Mouse (Mus musculus) neutrophil, adult 65 days (primary cell): ENCODE data around the gene Nutm1. TPM values are rescaled to one million over a fixed set of nuclear protein-coding genes. Genes with fewer than 3 reads are reported as not detected.

Experiments
- total RNA-seq: library from RNA; stranded (reverse); gene quantifications from 2 replicates; pipeline ENCODE4 v1.2.4, GENCODE M21; 2023

Nutm1 gene
- not detected in 2 replicates for total RNA-seq

DNA sequence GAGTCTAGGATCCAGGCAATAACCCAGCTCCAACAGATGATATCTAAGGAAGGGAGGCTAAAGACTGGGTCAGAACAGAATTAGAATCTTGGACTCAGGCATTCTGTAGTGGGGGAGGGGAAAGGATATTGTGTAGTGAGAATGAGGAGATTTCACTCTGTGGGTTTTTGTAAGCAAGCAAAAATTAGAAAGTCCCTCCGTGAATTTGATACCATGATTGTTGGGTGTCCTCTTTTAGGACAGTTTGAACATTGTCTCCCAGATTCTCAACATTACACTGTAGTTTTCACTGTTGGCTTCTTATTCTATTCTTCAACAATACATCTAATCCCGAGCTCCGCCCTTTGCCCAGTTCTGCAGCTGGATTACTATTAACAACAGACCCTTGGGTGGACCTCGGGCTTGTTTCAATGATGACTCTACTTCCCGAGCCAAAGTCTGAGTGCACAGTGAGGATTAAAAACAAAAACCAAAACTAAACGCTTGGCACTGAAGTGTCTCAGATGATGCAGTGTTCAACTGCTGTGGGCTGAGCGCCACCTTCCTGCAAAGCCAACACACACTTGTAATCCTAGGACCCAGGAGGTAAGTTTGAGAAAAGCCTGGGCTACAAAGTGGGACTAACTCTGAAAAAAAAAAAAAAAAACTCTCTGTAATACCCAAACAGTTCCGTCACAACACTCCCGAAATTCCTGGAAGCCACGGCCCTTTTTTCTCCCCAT, at the start of gene Nutm1:
Gene Nutm1, minus strand, starts transcription at position 51 of the 722 bp plus-strand sequence.

DNA sequence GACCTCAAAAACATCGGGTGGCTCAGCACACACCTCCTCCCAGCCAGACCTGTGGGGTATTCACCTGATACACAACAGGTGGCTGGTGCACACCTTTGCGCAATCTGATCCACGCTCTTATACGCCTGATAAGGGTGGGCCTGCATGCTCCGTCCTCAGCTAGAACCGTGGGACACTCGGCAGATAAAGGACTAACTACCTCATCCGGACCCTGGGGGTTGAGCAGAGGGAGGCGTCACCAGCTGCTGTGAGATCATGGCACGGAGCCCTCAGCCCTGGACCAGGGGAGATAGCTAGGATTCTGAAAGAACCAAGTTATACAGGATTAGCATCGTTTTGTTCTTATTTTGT, 7.1 kb upstream of the Nutm1 start, which contains the start of gene Gm21985:
Gene Gm21985, plus strand, starts transcription at position 73 of the 351 bp plus-strand sequence.

DNA sequence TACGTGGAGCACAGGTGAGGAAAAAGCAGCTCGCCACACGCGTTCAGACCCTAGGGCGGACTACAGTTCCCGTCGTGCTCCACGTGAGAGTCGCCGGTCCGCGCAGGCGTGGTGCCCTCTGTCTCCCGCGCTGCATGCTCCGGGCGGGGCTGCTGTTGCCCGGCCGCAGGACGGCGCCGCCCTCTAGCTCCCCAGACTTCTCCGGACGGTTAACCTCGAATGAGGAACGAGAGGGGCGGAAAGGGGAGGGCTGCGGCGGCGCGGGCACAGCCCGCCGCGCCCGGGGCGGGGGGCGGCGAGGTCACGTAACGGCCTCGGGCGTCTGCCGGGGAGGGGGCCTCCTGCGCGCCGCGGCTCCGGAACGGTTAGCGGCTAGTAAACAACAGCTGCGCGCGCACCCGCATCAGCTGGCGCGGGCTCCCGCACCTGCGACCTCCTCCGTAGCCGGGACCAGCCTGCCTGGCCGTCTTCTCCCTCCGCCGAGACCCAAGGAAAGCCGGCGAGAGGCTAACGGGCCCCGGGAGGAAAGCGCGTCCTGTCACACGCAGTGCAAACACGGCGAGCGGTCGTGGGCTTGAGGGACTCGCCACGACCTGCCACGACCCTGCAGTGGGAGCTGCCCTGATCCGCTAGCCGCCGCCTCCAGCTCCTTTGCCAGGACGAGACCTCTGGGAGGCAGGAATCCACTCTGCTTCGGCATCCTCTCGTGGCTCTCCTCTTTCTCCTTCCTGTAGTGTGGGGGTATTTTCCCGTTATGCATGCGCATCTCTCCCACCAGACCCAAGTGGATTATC, 6.6 kb upstream of the Nutm1 start, which contains the start of gene Slc12a6:
Gene Slc12a6, plus strand, starts transcription at position 378 of the 794 bp plus-strand sequence.

DNA sequence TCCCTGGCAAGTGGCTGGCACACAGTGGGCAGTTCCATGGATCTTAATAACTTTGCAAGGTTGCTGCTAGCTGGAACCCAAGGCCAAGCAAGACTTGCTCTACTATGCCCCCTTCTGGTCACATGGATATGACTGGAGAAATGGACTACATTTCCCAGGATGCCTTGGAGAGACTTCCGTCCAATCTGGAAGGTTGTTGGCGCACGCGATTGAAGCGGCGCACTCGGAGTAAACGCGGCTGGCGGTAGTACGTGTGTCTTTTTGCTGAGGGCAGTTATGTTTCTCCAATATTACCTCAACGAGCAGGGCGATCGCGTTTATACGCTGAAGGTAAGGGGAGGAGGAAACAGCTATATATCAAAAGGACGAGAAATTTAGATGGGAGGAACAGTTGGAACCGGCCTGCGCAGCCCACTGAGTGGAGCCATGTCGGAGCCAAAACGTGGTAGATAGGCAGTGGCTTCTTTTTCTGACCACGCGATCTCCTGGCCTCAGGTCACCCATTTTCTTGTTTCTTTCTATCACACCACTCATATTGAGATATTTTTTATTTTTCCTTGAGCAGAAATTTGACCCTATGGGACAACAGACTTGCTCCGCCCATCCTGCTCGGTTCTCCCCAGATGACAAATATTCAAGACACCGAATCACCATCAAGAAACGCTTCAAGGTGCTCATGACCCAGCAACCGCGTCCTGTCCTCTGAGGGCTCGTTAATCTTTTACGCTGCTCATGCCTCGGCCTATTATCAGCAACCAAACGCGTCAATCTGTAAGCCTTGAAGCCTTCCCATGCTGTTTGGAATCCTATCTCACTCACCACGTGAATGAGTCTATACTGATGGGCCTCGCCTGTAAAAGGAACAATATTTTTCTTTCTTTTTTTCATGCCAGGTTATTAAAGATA, 2.9 kb upstream of the Nutm1 start, which contains the start of gene Nop10:
Gene Nop10, plus strand, starts transcription at position 179 of the 906 bp plus-strand sequence.

DNA sequence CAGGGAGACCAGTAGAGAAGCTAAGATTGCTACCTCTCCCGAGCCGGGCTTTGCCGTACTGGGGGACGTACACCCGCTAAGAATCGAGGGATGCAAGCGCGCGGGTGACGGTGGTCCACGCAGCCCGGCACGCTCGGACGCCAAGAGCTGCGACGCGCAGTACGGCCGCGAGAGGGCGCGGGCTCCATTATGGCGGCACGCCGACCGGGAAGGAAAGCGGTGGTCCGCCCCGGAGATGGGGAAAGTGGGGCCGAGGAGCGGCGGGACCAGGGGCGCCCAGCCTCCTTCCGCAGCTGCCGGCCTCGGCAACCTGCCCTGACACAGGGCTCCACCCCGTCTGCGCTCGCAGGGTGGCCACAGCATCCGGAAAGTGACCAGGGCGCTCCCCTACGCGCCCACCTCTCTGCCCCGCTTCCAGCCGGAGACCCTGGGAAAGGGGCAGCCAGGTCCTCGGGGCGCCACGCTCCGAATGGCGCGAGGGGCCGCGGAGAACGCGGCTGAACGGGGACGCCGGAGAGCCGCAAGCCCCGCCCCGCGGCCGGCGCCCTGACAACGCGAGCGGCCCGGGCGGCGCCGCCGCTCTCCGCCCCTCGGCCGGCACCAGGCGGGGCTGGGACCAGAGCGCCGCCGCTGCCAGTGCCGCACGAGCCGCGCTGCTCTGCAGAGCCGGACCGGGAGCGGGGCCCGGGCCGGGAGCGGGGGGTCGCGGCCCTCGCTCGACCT, 19.7 kb downstream of the Nutm1 start, which contains the start of gene Lpcat4:
Gene Lpcat4, plus strand, starts transcription at position 257 of the 723 bp plus-strand sequence.

Other genes starting within 250 kb of the Nutm1 start
- not detected in 2 replicates for gene Olfr1310, start 246.6 kb downstream of the Nutm1 start, total RNA-seq
- not detected in 2 replicates for gene Olfr1311, start 234.9 kb downstream of the Nutm1 start, total RNA-seq
- gene Olfr1312, start 209.1 kb downstream of the Nutm1 start, total RNA-seq: not detected in 2 replicates
- not detected in 2 replicates for gene Olfr1313, start 181.4 kb downstream of the Nutm1 start, total RNA-seq
- not detected in 2 replicates for gene Olfr1314, start 162.5 kb downstream of the Nutm1 start, total RNA-seq
- not detected in 2 replicates for gene Olfr1315-ps1, start 143.9 kb downstream of the Nutm1 start, total RNA-seq
- not detected in 2 replicates for gene Olfr1316, start 124.3 kb downstream of the Nutm1 start, total RNA-seq
- gene Olfr1317, start 119.0 kb downstream of the Nutm1 start, total RNA-seq: not detected in 2 replicates
- gene Olfr1318, start 105.1 kb downstream of the Nutm1 start, total RNA-seq: not detected in 2 replicates
- gene Lpcat4, start 19.8 kb downstream of the Nutm1 start, total RNA-seq: 87.0 and 113 TPM in 2 replicates
- gene Nop10, start 2.6 kb upstream of the Nutm1 start, total RNA-seq: 13.9 and 14.8 TPM in 2 replicates
- 187 and 220 TPM in 2 replicates for gene Slc12a6, start 6.5 kb upstream of the Nutm1 start, total RNA-seq
- gene Gm21985, start 7.0 kb upstream of the Nutm1 start, total RNA-seq: not detected in 2 replicates
- gene Emc4, start 108.7 kb upstream of the Nutm1 start, total RNA-seq: 15.4 and 16.9 TPM in 2 replicates
- 5.9 and 9.1 TPM in 2 replicates for gene Katnbl1, start 119.9 kb upstream of the Nutm1 start, total RNA-seq
- gene Emc7, start 195.7 kb upstream of the Nutm1 start, total RNA-seq: 9.0 and 11.2 TPM in 2 replicates
- gene Chrm5, start 221.5 kb upstream of the Nutm1 start, total RNA-seq: not detected in 2 replicates
- gene Aven, start 233.7 kb upstream of the Nutm1 start, total RNA-seq: 3.1 and 4.3 TPM in 2 replicates